Mouse (Mus musculus): ENCODE data around the gene Zfp318.

Zfp318 gene

GRCm38 (mm10) chr17:46383294-46384060 is at the start of gene Zfp318:
Gene Zfp318, plus strand, starts transcription at chr17:46383731.
- Histone ChIP-seq H3K27me3 (ENCODE audit: insufficient read depth, low read length) (peaks cover 17% of the 10 kb centered on the region), H3K4me1 (replicated peaks; ENCODE audit: low read depth, low read length) (peaks cover 22% of the 10 kb centered on the region), H3K9me3 (ENCODE audit: low read length) (no peaks in the 10 kb centered on the region), H3K36me3 (ENCODE audit: insufficient read depth, low read length) (peaks cover 11% of the 10 kb centered on the region), H3K4me3 (replicated peaks; ENCODE audit: low read length) (peak within 1 kb of the TSS; percentile 89)
- TF ChIP-seq NANOG (IDR thresholded peaks at IDR 0.05; ENCODE audit: borderline replicate concordance, low read length) (no peak), POU5F1 (IDR thresholded peaks at IDR 0.05; ENCODE audit: borderline replicate concordance, low read length) (no peak), CTCF (conservative IDR thresholded peaks at IDR 0.05; ENCODE audit: low read length) (no peak)

GRCm38 (mm10) chr17:46336475-46336874 is 47.1 kb upstream of the Zfp318 start:
- H3K36me3 ChIP-seq (ENCODE audit: insufficient read depth, low read length): no peaks in the 10 kb centered on the region
- H3K27me3 ChIP-seq (ENCODE audit: insufficient read depth, low read length): peaks cover 3% of the 10 kb centered on the region; the same call in 1 of the 2 replicates
- peak; percentile 59 for TF ChIP-seq CTCF (conservative IDR thresholded peaks at IDR 0.05; ENCODE audit: low read length)
- no peak for TF ChIP-seq NANOG (IDR thresholded peaks at IDR 0.05; ENCODE audit: borderline replicate concordance, low read length)
- no peak overlapping the region for H3K4me3 ChIP-seq (replicated peaks; ENCODE audit: low read length)
- no peaks in the 10 kb centered on the region for H3K4me1 ChIP-seq (replicated peaks; ENCODE audit: low read depth, low read length)
- H3K9me3 ChIP-seq (ENCODE audit: low read length): peaks cover 8% of the 10 kb centered on the region

GRCm38 (mm10) chr17:46341208-46341607 is 42.3 kb upstream of the Zfp318 start:
- TF ChIP-seq POU5F1 (IDR thresholded peaks at IDR 0.05; ENCODE audit: borderline replicate concordance, low read length) (no peak), NANOG (IDR thresholded peaks at IDR 0.05; ENCODE audit: borderline replicate concordance, low read length) (no peak), CTCF (conservative IDR thresholded peaks at IDR 0.05; ENCODE audit: low read length) (no peak)
- no peaks in the 10 kb centered on the region for H3K36me3 ChIP-seq (ENCODE audit: insufficient read depth, low read length)
- no peaks in the 10 kb centered on the region for H3K27me3 ChIP-seq (ENCODE audit: insufficient read depth, low read length)
- peaks cover 35% of the 10 kb centered on the region for H3K9me3 ChIP-seq (ENCODE audit: low read length)
- no peaks in the 10 kb centered on the region for H3K4me1 ChIP-seq (replicated peaks; ENCODE audit: low read depth, low read length)
- no peak overlapping the region for H3K4me3 ChIP-seq (replicated peaks; ENCODE audit: low read length)

GRCm38 (mm10) chr17:46351026-46351700 is 32.4 kb upstream of the Zfp318 start:
- H3K27me3 ChIP-seq (ENCODE audit: insufficient read depth, low read length): no peaks in the 10 kb centered on the region
- no peak for TF ChIP-seq CTCF (conservative IDR thresholded peaks at IDR 0.05; ENCODE audit: low read length)
- TF ChIP-seq NANOG (IDR thresholded peaks at IDR 0.05; ENCODE audit: borderline replicate concordance, low read length): no peak
- no peak for TF ChIP-seq POU5F1 (IDR thresholded peaks at IDR 0.05; ENCODE audit: borderline replicate concordance, low read length)
- H3K36me3 ChIP-seq (ENCODE audit: insufficient read depth, low read length): no peaks in the 10 kb centered on the region

GRCm38 (mm10) chr17:46371783-46372182 is 11.7 kb upstream of the Zfp318 start:
- H3K4me3 ChIP-seq (replicated peaks; ENCODE audit: low read length): no peak overlapping the region
- H3K4me1 ChIP-seq (replicated peaks; ENCODE audit: low read depth, low read length): no peaks in the 10 kb centered on the region
- H3K36me3 ChIP-seq (ENCODE audit: insufficient read depth, low read length): no peaks in the 10 kb centered on the region
- H3K27me3 ChIP-seq (ENCODE audit: insufficient read depth, low read length): no peaks in the 10 kb centered on the region
- peaks cover 19% of the 10 kb centered on the region for H3K9me3 ChIP-seq (ENCODE audit: low read length)
- TF ChIP-seq POU5F1 (IDR thresholded peaks at IDR 0.05; ENCODE audit: borderline replicate concordance, low read length): no peak
- TF ChIP-seq CTCF (conservative IDR thresholded peaks at IDR 0.05; ENCODE audit: low read length): peak; percentile 65
- TF ChIP-seq NANOG (IDR thresholded peaks at IDR 0.05; ENCODE audit: borderline replicate concordance, low read length): no peak

More at GRCm38 (mm10) chr17:46351026-46351700, 32.4 kb upstream of the Zfp318 start:
- Histone ChIP-seq H3K9me3 (ENCODE audit: low read length) (peaks cover 100% of the 10 kb centered on the region), H3K4me3 (replicated peaks; ENCODE audit: low read length) (no peak overlapping the region), H3K4me1 (replicated peaks; ENCODE audit: low read depth, low read length) (no peaks in the 10 kb centered on the region)

- Histone ChIP-seq H3K4me3 (replicated peaks; ENCODE audit: low read length) (no peak overlapping the region), H3K4me1 (replicated peaks; ENCODE audit: low read depth, low read length) (peaks cover 10% of the 10 kb centered on the region), H3K36me3 (ENCODE audit: insufficient read depth, low read length) (no peaks in the 10 kb centered on the region), H3K27me3 (ENCODE audit: insufficient read depth, low read length) (0 out of 2 replicates have a peak, but pooled peaks cover 2% of the 10 kb centered on the region), H3K9me3 (ENCODE audit: low read length) (peaks cover 11% of the 10 kb centered on the region)
- TF ChIP-seq NANOG (IDR thresholded peaks at IDR 0.05; ENCODE audit: borderline replicate concordance, low read length): no peak
These were observed 5.0 kb upstream of the Zfp318 start for GRCm38 (mm10) chr17:46378564-46378963.

GRCm38 (mm10) chr17:46384061-46384801 is 700 bp downstream of the Zfp318 start:
- peaks cover 20% of the 10 kb centered on the region for H3K4me1 ChIP-seq (replicated peaks; ENCODE audit: low read depth, low read length)
- H3K27me3 ChIP-seq (ENCODE audit: insufficient read depth, low read length): peaks cover 17% of the 10 kb centered on the region
- peak overlapping the region; percentile 89 for H3K4me3 ChIP-seq (replicated peaks; ENCODE audit: low read length)
- H3K9me3 ChIP-seq (ENCODE audit: low read length): no peaks in the 10 kb centered on the region
- TF ChIP-seq NANOG (IDR thresholded peaks at IDR 0.05; ENCODE audit: borderline replicate concordance, low read length) (no peak), POU5F1 (IDR thresholded peaks at IDR 0.05; ENCODE audit: borderline replicate concordance, low read length) (no peak), CTCF (conservative IDR thresholded peaks at IDR 0.05; ENCODE audit: low read length) (no peak)
- peaks cover 19% of the 10 kb centered on the region for H3K36me3 ChIP-seq (ENCODE audit: insufficient read depth, low read length)

- Histone ChIP-seq H3K9me3 (ENCODE audit: low read length) (no peaks in the 10 kb centered on the region), H3K36me3 (ENCODE audit: insufficient read depth, low read length) (peaks cover 25% of the 10 kb centered on the region), H3K27me3 (ENCODE audit: insufficient read depth, low read length) (peaks cover 17% of the 10 kb centered on the region), H3K4me1 (replicated peaks; ENCODE audit: low read depth, low read length) (peaks cover 12% of the 10 kb centered on the region), H3K4me3 (replicated peaks; ENCODE audit: low read length) (no peak overlapping the region)
- TF ChIP-seq NANOG (IDR thresholded peaks at IDR 0.05; ENCODE audit: borderline replicate concordance, low read length): no peak
- no peak for TF ChIP-seq CTCF (conservative IDR thresholded peaks at IDR 0.05; ENCODE audit: low read length)
- no peak for TF ChIP-seq POU5F1 (IDR thresholded peaks at IDR 0.05; ENCODE audit: borderline replicate concordance, low read length)
These were observed 4.7 kb downstream of the Zfp318 start for GRCm38 (mm10) chr17:46388200-46388599.
